Mouse (Mus musculus) lung, embryonic 14.5 days (tissue): ENCODE measurements around the gene Apoc4. TPM values are rescaled to one million over a fixed set of nuclear protein-coding genes. Genes with fewer than 3 reads are reported as not detected.
A peak's percentile ranks its signal among the peaks of the same experiment; 100 is the strongest.
"Not testable (repeated sequence)": the region's sequence is repeated elsewhere in the genome, so short reads cannot be mapped to it uniquely, and the experiment has no call there.

Source experiments
- ATAC-seq: fragments of 200-750 bp; cut with Nextera tagmentation; 2 replicates; pipeline ENCODE4 v1.8.0; 2017; ENCODE audit warnings: mild to moderate bottlenecking, moderate TSS enrichment, moderate library complexity; ENCODE audit not compliant: insufficient read depth
- DNase-seq: peaks from one replicate; pipeline ENCODE4 v3.0.0-alpha.2; 2015
- H3K27ac ChIP-seq: fragments of 300-500 bp; sonication (generic); 2 replicates; pipeline ENCODE4 v1.5.1; 2014; ENCODE audit warnings: low read depth, mild to moderate bottlenecking, moderate library complexity
- H3K27me3 ChIP-seq: fragments of 300-500 bp; sonication (generic); 2 replicates; pipeline ENCODE4 v1.6.1; 2014; ENCODE audit warnings: low read length, control low read depth; ENCODE audit not compliant: insufficient read depth
- H3K36me3 ChIP-seq: fragments of 300-500 bp; sonication (generic); 2 replicates; pipeline ENCODE4 v1.6.1; 2014; ENCODE audit warnings: control low read depth; ENCODE audit not compliant: insufficient read depth
- H3K4me1 ChIP-seq: fragments of 300-500 bp; sonication (generic); 2 replicates; pipeline ENCODE4 v1.6.1; 2014; ENCODE audit warnings: antibody characterized with exemption, control low read depth; ENCODE audit not compliant: insufficient read depth
- H3K4me2 ChIP-seq: fragments of 300-500 bp; sonication (generic); 2 replicates; pipeline ENCODE4 v1.6.1; 2014; ENCODE audit warnings: mild to moderate bottlenecking
- H3K4me3 ChIP-seq: fragments of 300-500 bp; sonication (generic); 2 replicates; pipeline ENCODE4 v1.5.1; 2014; ENCODE audit warnings: low read depth, low read length
- H3K9ac ChIP-seq: fragments of 300-500 bp; sonication (generic); 2 replicates; pipeline ENCODE4 v1.6.1; 2014
- H3K9me3 ChIP-seq: fragments of 300-500 bp; sonication (generic); 2 replicates; pipeline ENCODE4 v1.6.1; 2016; ENCODE audit warnings: low read depth, low read length, control low read depth
- CTCF ChIP-seq: IDR thresholded peaks from 2 replicates; pipeline ENCODE4 v1.5.1; 2016; ENCODE audit warnings: antibody characterized with exemption, low read depth
- WGBS: fragments of 180-500 bp; shearing (Covaris S2); extraction: QIAGEN DNeasy Blood & Tissue Kit; methylation state at CpG from one replicate; pipeline ENCODE4 v1.1.7; 2014; 5-methylcytosine and 5-hydroxymethylcytosine counted together
- polyA plus RNA-seq: library from polyadenylated mRNA; unstranded; fragments of >200 nt; fragmentation: Nextera tagmentation; extraction: Ambion mirVana; gene quantifications from 2 replicates; pipeline ENCODE4 v1.2.1, GENCODE M21; 2014

Gene Apoc4
- polyA plus RNA-seq, 1 experiment from 2014 or later = 0.30 TPM

DNA sequence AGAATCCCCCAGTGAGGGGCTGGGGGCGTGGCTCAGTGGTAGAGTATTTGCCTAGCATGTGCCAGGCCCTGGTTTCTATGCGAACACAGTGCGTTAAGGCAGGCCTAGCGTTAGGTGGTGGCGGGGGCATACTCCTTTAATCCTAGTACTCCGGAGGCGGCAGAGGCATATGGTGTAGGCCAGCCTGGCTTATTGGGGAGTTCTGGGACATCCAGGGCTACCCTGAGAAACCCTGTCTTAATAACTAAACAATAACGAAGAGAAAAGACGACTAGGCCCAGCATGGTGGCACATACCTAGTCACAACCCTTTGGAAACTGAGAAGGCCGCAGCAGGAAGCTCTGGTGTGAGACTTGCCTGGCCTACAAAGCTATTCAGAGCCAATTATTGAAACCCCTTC lies 6.8 kb upstream of the Apoc4 start:
- DNase-seq (no peak), ATAC-seq (no peak)
- 89% methylated on average over 10 of the region's 10 CpGs for WGBS
- Histone ChIP-seq H3K4me1 (peaks cover 6% of the 10 kb centered on the region), H3K9me3 (no peaks in the 10 kb centered on the region), H3K4me3 (no peak overlapping the region), H3K9ac (no peak overlapping the region), H3K27ac (no peak overlapping the region), H3K36me3 (no peaks in the 10 kb centered on the region), H3K4me2 (no peak overlapping the region), H3K27me3 (no peaks in the 10 kb centered on the region)
- no peak for TF ChIP-seq CTCF

DNA sequence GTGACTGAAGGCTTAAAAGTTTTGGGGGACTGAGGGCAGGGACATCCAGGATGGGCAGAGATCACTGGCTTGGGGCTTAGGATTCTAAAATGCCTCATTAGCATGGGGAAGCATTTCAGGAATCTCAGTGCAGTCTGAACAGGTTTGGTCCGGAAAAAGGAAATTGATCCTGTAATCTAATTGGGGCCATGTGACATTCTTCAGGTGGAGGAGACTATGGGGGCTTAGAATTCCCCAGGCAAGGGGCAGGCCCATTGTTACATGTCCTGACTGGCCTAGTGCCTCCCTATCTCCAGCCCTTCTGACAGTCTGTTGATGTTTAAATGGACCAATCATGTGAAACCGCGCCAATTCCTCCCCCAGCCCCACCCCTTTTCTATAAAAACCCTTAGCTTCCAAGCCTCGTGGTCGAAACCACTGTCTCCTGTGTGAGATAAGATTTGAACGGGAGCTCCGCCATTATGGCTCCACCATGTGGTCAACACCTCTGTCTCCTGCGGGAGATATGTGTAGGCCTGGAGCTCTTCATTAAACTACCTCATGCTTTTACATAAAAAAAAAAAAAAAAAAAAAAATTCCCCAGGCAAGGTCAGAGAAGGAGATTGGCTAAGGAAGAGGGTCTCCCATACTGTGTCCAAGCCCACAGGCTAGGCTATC lies 5.8 kb upstream of the Apoc4 start:
- DNase-seq, H3K36me3 ChIP-seq, H3K27me3 ChIP-seq, H3K4me3 ChIP-seq, H3K9ac ChIP-seq, H3K9me3 ChIP-seq, H3K27ac ChIP-seq, H3K4me2 ChIP-seq, H3K4me1 ChIP-seq: not testable (repeated sequence)
- 58% methylated on average over 8 of the region's 8 CpGs for WGBS
- ATAC-seq = 0 out of 2 replicates have a peak, but pooled peaks have one; percentile 24

DNA sequence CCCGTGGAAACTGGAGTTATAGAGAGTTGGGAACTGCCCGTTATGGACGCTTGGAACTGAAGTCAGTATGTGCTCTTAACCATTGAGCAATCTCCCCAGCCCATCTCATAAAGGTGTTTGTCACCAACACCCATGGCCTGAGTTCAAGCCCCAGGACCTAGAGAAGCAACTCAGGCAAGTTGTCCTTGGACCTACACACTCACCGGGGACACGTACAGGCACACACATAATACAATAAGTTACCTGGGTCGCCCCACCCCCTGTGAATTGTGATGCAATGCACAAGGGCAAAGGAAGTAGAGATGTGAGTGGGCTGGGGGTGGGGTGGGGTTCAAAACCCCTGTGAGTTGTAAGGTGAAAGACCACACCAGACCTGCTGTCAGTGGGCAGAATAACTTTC lies 5.2 kb upstream of the Apoc4 start:
- no peak overlapping the region for H3K27ac ChIP-seq
- no peak for ATAC-seq

DNA sequence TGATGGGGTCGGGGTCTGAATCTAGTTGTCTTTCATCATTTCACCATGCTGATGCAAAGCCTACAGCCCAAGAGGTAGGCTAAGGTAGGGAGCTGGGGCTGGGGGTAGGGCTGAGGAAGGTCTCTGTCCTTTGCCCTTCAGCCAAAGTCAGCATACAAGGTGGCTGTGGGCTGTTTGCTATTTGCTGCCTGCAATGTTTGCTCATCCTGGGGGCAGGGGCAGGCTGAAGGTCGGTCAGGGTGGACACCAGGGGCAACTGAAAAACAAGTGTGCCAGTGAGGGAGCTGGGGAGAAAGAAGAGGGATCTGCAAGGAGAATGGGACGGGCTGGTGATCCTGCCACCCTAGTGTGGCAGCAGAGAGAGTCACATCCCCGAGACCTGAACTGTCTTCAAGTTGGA lies 4.1 kb upstream of the Apoc4 start:
- Histone ChIP-seq H3K4me2 (no peak overlapping the region), H3K9ac (no peak overlapping the region), H3K36me3 (no peaks in the 10 kb centered on the region), H3K4me1 (no peaks in the 10 kb centered on the region), H3K4me3 (no peak overlapping the region), H3K27ac (no peak overlapping the region), H3K27me3 (no peaks in the 10 kb centered on the region), H3K9me3 (no peaks in the 10 kb centered on the region)
- no peak for ATAC-seq
- DNase-seq = no peak
- whole genome bisulfite sequencing = 49% methylated on average over 4 of the region's 4 CpGs
- TF ChIP-seq CTCF = no peak

More for the DNA sequence above, 5.2 kb upstream of the Apoc4 start:
- no peaks in the 10 kb centered on the region for H3K27me3 ChIP-seq
- H3K4me2 ChIP-seq = no peak overlapping the region
- DNase-seq = no peak
- WGBS = 86% methylated on average over 6 of the region's 6 CpGs
- no peak for TF ChIP-seq CTCF
- no peaks in the 10 kb centered on the region for H3K9me3 ChIP-seq
- H3K4me1 ChIP-seq = no peaks in the 10 kb centered on the region
- H3K9ac ChIP-seq = no peak overlapping the region
- H3K4me3 ChIP-seq = no peak overlapping the region
- H3K36me3 ChIP-seq = no peaks in the 10 kb centered on the region

DNA sequence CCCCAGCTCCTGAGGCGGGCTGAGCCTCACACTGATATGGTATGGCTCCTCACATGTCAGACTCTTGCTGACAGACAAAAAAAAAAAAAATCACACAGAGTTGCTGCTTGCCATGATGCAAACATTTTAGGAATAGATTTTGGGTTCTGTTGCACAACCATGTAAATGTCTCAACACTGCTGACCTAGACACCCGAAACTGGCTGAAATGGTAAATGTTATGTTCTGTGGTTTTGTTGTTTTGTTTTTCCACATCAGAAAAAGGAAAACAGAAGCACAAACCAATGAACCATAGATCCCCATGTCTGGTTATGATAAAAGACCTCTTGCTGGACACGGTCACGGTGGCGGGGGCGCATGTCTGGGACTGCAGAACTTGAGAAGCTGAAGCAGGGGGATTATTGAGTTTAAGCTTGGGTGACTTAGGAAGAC lies 2.5 kb upstream of the Apoc4 start:
- Histone ChIP-seq H3K4me2 (no peak overlapping the region), H3K27ac (no peak overlapping the region), H3K4me3 (no peak overlapping the region), H3K36me3 (no peaks in the 10 kb centered on the region), H3K9ac (no peak overlapping the region), H3K27me3 (no peaks in the 10 kb centered on the region), H3K9me3 (no peaks in the 10 kb centered on the region), H3K4me1 (no peaks in the 10 kb centered on the region)
- WGBS = 81% methylated on average over 6 of the region's 6 CpGs
- DNase-seq (no peak), ATAC-seq (no peak)
- TF ChIP-seq CTCF = no peak

DNA sequence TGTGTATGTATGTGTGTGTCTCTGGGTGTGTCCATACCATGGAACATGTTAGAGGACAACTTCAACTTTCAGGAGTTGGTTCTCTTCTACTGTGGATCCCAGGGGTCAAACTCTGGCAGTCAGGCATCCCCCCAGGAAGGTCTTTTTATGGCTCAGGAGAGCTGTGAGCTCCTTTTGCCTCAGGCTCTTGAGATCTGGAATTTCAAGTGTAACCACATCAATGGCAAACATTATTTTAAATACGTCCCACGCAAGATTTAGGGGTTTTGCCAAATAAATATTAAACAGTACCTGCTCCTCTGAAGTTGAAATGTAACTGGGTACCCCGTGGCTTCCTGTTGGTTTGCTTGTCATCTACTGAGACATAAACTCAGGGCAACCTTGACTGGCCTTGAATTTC lies 1.7 kb upstream of the Apoc4 start:
- TF ChIP-seq CTCF = no peak
- no peaks in the 10 kb centered on the region for H3K27me3 ChIP-seq
- H3K27ac ChIP-seq = peak overlapping the region; percentile 75
- no peak for ATAC-seq
- H3K4me1 ChIP-seq = no peaks in the 10 kb centered on the region
- H3K4me3 ChIP-seq = no peak overlapping the region
- no peaks in the 10 kb centered on the region for H3K9me3 ChIP-seq
- 54% methylated on average over 3 of the region's 3 CpGs for WGBS
- H3K36me3 ChIP-seq = no peaks in the 10 kb centered on the region
- peak; percentile 31 for DNase-seq
- no peak overlapping the region for H3K4me2 ChIP-seq
- no peak overlapping the region for H3K9ac ChIP-seq

DNA sequence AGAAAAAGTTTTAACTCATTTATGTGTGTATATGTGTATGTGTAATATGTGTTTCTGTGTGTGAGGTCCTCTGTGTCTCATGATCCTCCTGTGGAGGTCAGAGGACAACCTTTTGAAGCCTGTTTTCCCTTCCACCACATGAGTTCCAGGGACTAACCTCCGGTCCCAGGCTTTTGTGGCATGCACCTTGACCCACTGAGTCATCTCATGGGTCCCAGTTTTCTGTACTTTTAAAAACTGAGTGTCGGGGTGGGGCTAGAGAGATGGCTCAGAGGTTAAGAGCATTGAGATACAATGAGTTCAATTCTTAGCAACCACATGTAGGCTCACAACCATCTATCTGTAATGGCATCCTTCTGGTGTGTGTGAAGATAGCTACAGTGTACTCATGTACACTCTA lies 577 bp downstream of the Apoc4 start:
- DNase-seq = no peak

More for the DNA sequence above, 577 bp downstream of the Apoc4 start:
- WGBS = 86% methylated on average over 2 of the region's 2 CpGs
- Histone ChIP-seq H3K4me1 (no peaks in the 10 kb centered on the region), H3K4me3 (no peak overlapping the region), H3K9me3 (no peaks in the 10 kb centered on the region), H3K4me2 (no peak overlapping the region), H3K9ac (no peak overlapping the region), H3K36me3 (no peaks in the 10 kb centered on the region), H3K27ac (no peak overlapping the region), H3K27me3 (no peaks in the 10 kb centered on the region)
- ATAC-seq = no peak
- TF ChIP-seq CTCF = no peak
